Mouse (Mus musculus) heart, embryonic 12.5 days (tissue): ENCODE data around the gene Zdhhc8. TPM values are rescaled to one million over a fixed set of nuclear protein-coding genes. Genes with fewer than 3 reads are reported as not detected.

Source experiments
- ATAC-seq: fragments of 200-750 bp; cut with Nextera tagmentation; 2 replicates; pipeline ENCODE4 v1.8.0; 2017; ENCODE audit warnings: moderate TSS enrichment, moderate library complexity; ENCODE audit not compliant: insufficient number of reproducible peaks, low FRiP score
- H3K27ac ChIP-seq: fragments of 300-500 bp; sonication (generic); 2 replicates; pipeline ENCODE4 v1.5.1; 2016; ENCODE audit warnings: mild to moderate bottlenecking, moderate library complexity; ENCODE audit not compliant: poor library complexity, severe bottlenecking
- H3K27me3 ChIP-seq: fragments of 300-500 bp; sonication (generic); replicated peaks from 2 replicates; pipeline ENCODE4 v1.6.1; 2016; ENCODE audit warnings: mild to moderate bottlenecking, moderate library complexity
- H3K36me3 ChIP-seq: fragments of 300-500 bp; sonication (generic); 2 replicates; pipeline ENCODE4 v1.6.1; 2016; ENCODE audit warnings: mild to moderate bottlenecking, moderate library complexity
- H3K4me1 ChIP-seq: fragments of 300-500 bp; sonication (generic); replicated peaks from 2 replicates; pipeline ENCODE4 v1.6.1; 2016; ENCODE audit warnings: mild to moderate bottlenecking
- H3K4me2 ChIP-seq: fragments of 300-500 bp; sonication (generic); 2 replicates; pipeline ENCODE4 v1.6.1; 2016; ENCODE audit warnings: mild to moderate bottlenecking, moderate library complexity
- H3K4me3 ChIP-seq: fragments of 300-500 bp; sonication (generic); 2 replicates; pipeline ENCODE4 v1.5.1; 2016; ENCODE audit warnings: mild to moderate bottlenecking
- H3K9ac ChIP-seq: fragments of 300-500 bp; sonication (generic); 2 replicates; pipeline ENCODE4 v1.6.1; 2016; ENCODE audit warnings: mild to moderate bottlenecking, moderate library complexity
- H3K9me3 ChIP-seq: fragments of 300-500 bp; sonication (generic); replicated peaks from 2 replicates; pipeline ENCODE4 v1.6.1; 2016; ENCODE audit warnings: mild to moderate bottlenecking, moderate library complexity
- WGBS: fragments of 180-500 bp; shearing (Covaris S2); methylation state at CpG from one replicate; pipeline ENCODE4 v1.1.7; 2016; 5-methylcytosine and 5-hydroxymethylcytosine counted together
- polyA plus RNA-seq: library from polyadenylated mRNA; unstranded; fragments of >200 nt; fragmentation: Nextera tagmentation; extraction: Ambion mirVana; gene quantifications from 2 replicates; pipeline ENCODE4 v1.2.1, GENCODE M21; 2016

Gene Zdhhc8
- polyA plus RNA-seq, 1 experiment from 2014 or later: 33.0 TPM

DNA sequence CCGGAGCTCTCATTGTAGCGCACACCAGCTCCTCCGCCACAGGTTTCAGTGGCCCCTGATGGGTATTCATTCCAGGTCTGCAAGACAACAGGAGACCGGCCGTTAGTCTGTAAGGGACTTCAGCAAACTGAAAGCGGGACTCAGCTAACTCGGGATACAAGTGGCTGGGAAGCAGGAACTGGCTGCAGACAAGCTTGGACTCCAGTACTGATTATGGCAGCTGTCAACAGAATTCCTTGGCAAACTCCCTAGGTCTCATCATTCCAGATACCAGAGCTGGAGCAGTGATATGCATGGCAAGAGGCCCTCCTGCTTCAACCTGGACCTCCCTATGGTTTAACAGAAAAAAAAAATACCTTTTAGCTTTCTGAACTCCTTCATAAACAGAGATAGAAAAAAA is 20.1 kb downstream of the Zdhhc8 start:
- Histone ChIP-seq H3K9ac (no peak overlapping the region), H3K27ac (peak overlapping the region; percentile 26; the same call in 1 of the 2 replicates), H3K4me2 (peak overlapping the region; percentile 9; the same call in 1 of the 2 replicates), H3K36me3 (no peaks in the 10 kb centered on the region), H3K4me3 (no peak overlapping the region), H3K9me3 (no peaks in the 10 kb centered on the region), H3K27me3 (peaks cover 7% of the 10 kb centered on the region; the same call in 1 of the 2 replicates), H3K4me1 (peaks cover 20% of the 10 kb centered on the region)
- WGBS: 53% methylated on average over 7 of the region's 7 CpGs
- ATAC-seq: no peak

GRCm38 (mm10) chr16:18213689-18214088 is 21.2 kb downstream of the Zdhhc8 start:
- WGBS: 55% methylated on average over 6 of the region's 6 CpGs
- Histone ChIP-seq H3K27ac (no peak overlapping the region), H3K9me3 (no peaks in the 10 kb centered on the region), H3K4me3 (no peak overlapping the region), H3K4me2 (no peak overlapping the region), H3K27me3 (peaks cover 10% of the 10 kb centered on the region; the same call in 1 of the 2 replicates), H3K4me1 (peaks cover 16% of the 10 kb centered on the region), H3K9ac (no peak overlapping the region), H3K36me3 (no peaks in the 10 kb centered on the region)
- no peak for ATAC-seq

DNA sequence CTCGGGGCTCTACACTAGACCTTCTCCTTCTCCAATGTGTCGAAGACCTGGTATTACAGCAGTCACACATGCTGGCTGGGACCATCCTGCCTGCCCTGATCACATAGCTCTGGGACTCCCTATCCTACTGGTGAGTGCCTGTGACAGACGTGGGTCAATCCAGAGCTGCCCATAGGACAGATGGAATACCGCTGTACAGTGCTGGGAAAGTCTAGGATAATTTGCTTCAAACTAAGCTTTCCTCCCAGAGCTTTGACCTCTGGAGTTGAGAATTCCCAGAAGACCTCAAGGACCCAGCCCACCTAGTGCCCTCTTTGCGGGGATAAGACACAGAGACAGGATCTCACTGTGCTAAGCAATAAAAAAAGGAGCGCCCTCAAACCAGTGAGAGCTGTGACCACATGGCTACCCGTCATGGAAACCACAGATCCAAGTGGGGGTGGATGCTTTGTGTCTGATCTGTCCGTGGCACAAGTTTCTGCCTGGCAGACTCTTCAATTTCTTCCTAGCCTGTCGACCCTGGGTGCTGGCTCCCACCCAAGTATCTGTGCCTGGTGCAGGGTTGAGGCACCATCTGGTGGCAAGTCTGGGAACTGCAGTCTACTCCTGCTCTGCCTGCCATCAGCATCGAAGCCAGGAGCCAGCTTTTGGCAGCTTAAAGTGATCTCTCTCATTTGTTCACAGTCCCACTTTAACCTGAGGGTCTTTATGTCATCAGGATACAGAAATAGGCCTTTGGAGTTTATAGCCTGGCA is 23.3 kb downstream of the Zdhhc8 start:
- no peak for ATAC-seq
- Histone ChIP-seq H3K27ac (no peak overlapping the region), H3K4me1 (peaks cover 14% of the 10 kb centered on the region; the same call in 1 of the 2 replicates), H3K27me3 (peaks cover 10% of the 10 kb centered on the region), H3K9me3 (no peaks in the 10 kb centered on the region), H3K9ac (no peak overlapping the region), H3K4me3 (no peak overlapping the region), H3K36me3 (no peaks in the 10 kb centered on the region), H3K4me2 (no peak overlapping the region)
- WGBS: 41% methylated on average over 10 of the region's 10 CpGs

- Histone ChIP-seq H3K4me3 (no peak overlapping the region), H3K36me3 (no peaks in the 10 kb centered on the region), H3K27me3 (peaks cover 10% of the 10 kb centered on the region), H3K4me1 (peaks cover 14% of the 10 kb centered on the region; the same call in 1 of the 2 replicates), H3K9ac (no peak overlapping the region), H3K9me3 (no peaks in the 10 kb centered on the region), H3K27ac (no peak overlapping the region), H3K4me2 (no peak overlapping the region)
- ATAC-seq: no peak
- WGBS: 20% methylated on average over 8 of the region's 8 CpGs
Observed at GRCm38 (mm10) chr16:18210701-18211416, 24.1 kb downstream of the Zdhhc8 start.

GRCm38 (mm10) chr16:18203430-18204091 is 31.4 kb downstream of the Zdhhc8 start:
- 70% methylated on average over 7 of the region's 7 CpGs for WGBS
- peaks cover 7% of the 10 kb centered on the region for H3K27me3 ChIP-seq
- H3K9ac ChIP-seq: no peak overlapping the region
- ATAC-seq: no peak
- H3K4me3 ChIP-seq: no peak overlapping the region
- H3K4me1 ChIP-seq: peaks cover 6% of the 10 kb centered on the region; the same call in 1 of the 2 replicates
- H3K36me3 ChIP-seq: no peaks in the 10 kb centered on the region
- H3K9me3 ChIP-seq: no peaks in the 10 kb centered on the region
- no peak overlapping the region for H3K4me2 ChIP-seq
- H3K27ac ChIP-seq: no peak overlapping the region

- H3K4me1 ChIP-seq: peaks cover 6% of the 10 kb centered on the region; the same call in 1 of the 2 replicates
- H3K27ac ChIP-seq: no peak overlapping the region
- no peak overlapping the region for H3K9ac ChIP-seq
- no peaks in the 10 kb centered on the region for H3K36me3 ChIP-seq
- no peak overlapping the region for H3K4me2 ChIP-seq
- H3K9me3 ChIP-seq: no peaks in the 10 kb centered on the region
- H3K4me3 ChIP-seq: no peak overlapping the region
- peaks cover 9% of the 10 kb centered on the region for H3K27me3 ChIP-seq
- ATAC-seq: no peak
- WGBS: 90% methylated on average over 1 of the region's 1 CpGs
Observed at GRCm38 (mm10) chr16:18202061-18202460, 32.9 kb downstream of the Zdhhc8 start.

DNA sequence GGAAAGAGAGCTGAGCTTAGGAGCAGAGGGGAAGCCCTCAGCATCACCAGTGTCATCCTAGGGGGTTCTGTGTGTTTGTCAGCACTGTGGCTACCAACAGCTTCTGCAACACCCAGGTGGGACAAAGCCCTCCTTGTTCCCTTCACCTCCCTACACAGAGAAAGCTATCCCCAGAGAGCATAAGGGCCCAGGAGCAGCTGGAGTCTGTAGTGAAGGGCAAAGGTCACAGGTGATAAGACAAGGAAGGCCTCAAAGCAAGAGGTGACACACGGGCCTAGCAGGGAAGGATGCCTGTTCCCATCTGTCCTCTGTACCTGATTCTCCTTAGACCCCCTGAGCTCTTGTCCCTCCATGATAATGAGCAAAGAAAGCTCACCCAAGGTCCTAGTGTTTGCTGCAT is 33.3 kb downstream of the Zdhhc8 start:
- H3K9me3 ChIP-seq: no peaks in the 10 kb centered on the region
- peaks cover 14% of the 10 kb centered on the region for H3K27me3 ChIP-seq
- no peak overlapping the region for H3K4me3 ChIP-seq
- H3K4me1 ChIP-seq: peaks cover 6% of the 10 kb centered on the region; the same call in 1 of the 2 replicates
- WGBS: 24% methylated on average over 1 of the region's 1 CpGs
- no peak overlapping the region for H3K27ac ChIP-seq
- H3K36me3 ChIP-seq: no peaks in the 10 kb centered on the region
- ATAC-seq: no peak
- no peak overlapping the region for H3K9ac ChIP-seq
- H3K4me2 ChIP-seq: no peak overlapping the region

DNA sequence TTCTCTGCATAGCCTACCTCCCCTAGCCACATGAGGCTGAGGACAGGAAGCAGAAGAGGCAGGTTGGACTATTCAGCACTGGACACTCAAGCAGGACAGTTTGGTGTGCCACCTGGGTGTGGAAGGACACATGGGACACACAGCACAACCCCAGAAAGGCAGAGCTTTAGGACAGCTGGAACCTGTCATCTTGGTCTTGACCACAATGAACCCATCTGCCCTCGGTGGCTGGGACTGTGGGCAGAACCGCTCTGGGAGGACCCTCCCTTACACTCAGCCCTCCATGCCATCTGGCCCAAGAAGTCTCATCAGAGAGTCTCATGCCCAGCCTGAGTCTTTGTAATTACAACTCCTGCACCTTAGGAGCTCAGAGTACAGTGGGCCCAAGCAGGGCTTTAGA is 34.9 kb downstream of the Zdhhc8 start:
- no peaks in the 10 kb centered on the region for H3K9me3 ChIP-seq
- H3K27ac ChIP-seq: no peak overlapping the region
- H3K36me3 ChIP-seq: no peaks in the 10 kb centered on the region
- H3K9ac ChIP-seq: no peak overlapping the region
- no peak for ATAC-seq
- no peak overlapping the region for H3K4me2 ChIP-seq
- H3K27me3 ChIP-seq: peaks cover 14% of the 10 kb centered on the region
- WGBS: 81% methylated on average over 2 of the region's 2 CpGs
- peaks cover 6% of the 10 kb centered on the region; the same call in 1 of the 2 replicates for H3K4me1 ChIP-seq
- H3K4me3 ChIP-seq: no peak overlapping the region

DNA sequence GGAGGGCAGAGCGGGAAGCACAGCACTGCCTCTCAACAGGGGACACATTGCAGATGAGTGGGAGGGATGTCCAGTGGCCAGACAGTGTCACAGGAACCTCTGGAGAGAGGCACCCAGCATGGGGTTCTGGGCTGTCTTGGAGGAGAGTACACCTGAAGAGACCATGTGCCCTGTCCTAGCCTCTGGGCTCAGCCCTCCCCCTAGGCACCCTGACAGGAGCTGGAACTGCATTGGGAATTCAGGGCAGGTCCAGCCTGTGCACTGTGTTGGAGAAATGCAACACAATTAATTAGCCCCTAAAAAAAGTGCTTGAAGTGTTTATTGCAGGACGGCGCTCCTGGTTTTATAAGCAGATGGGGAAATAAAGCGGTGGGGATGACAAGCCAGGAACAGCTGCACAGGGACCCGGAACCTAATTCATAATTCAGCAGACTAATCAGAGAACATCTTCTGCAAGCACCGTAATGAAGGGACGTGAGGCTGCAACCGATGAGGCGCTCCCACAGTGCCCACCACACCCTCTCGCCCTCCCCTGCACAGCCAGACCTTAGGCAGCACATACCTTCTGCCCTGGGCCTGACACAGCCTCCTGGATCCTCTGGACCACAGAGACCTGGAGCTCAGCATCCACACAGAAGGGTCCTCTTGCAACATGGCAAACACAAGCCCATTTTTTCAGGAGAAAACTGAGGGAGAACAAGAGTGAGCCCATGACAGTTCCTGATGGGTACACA is 36.4 kb downstream of the Zdhhc8 start:
- Histone ChIP-seq H3K4me2 (no peak overlapping the region), H3K9me3 (no peaks in the 10 kb centered on the region), H3K4me1 (peaks cover 12% of the 10 kb centered on the region; the same call in 1 of the 2 replicates), H3K4me3 (no peak overlapping the region), H3K27me3 (peaks cover 10% of the 10 kb centered on the region; the same call in 1 of the 2 replicates), H3K27ac (no peak overlapping the region), H3K9ac (no peak overlapping the region), H3K36me3 (no peaks in the 10 kb centered on the region)
- 81% methylated on average over 10 of the region's 10 CpGs for WGBS
- no peak for ATAC-seq

GRCm38 (mm10) chr16:18197881-18198280 is 37.1 kb downstream of the Zdhhc8 start:
- peaks cover 10% of the 10 kb centered on the region; the same call in 1 of the 2 replicates for H3K27me3 ChIP-seq
- no peak overlapping the region for H3K27ac ChIP-seq
- H3K4me1 ChIP-seq: peaks cover 12% of the 10 kb centered on the region; the same call in 1 of the 2 replicates
- H3K9me3 ChIP-seq: no peaks in the 10 kb centered on the region
- ATAC-seq: no peak
- WGBS: 77% methylated on average over 6 of the region's 6 CpGs
- H3K4me2 ChIP-seq: no peak overlapping the region
- no peaks in the 10 kb centered on the region for H3K36me3 ChIP-seq
- no peak overlapping the region for H3K4me3 ChIP-seq
- no peak overlapping the region for H3K9ac ChIP-seq
